Mouse (Mus musculus) CH12.LX (cell line): ENCODE data around the gene Rita1. TPM values are rescaled to one million over a fixed set of nuclear protein-coding genes. Genes with fewer than 3 reads are reported as not detected.

Experiments used
- DNase-seq: peaks from one replicate; pipeline ENCODE4 v3.0.0-alpha.2; 2013; ENCODE audit errors: extremely low read depth
- H3K27ac ChIP-seq: 2 replicates; pipeline ENCODE4 v1.5.1; 2012; ENCODE audit warnings: low read depth, mild to moderate bottlenecking, control low read depth, moderate library complexity; ENCODE audit not compliant: insufficient read depth
- H3K27me3 ChIP-seq: replicated peaks from 2 replicates; pipeline ENCODE3; 2012; ENCODE audit warnings: inconsistent platforms
- H3K36me3 ChIP-seq, 2 experiments: replicated peaks in 1 of 2; 2 replicates each; pipeline versions ENCODE3 to v1.6.1; 2012; ENCODE audit warnings: inconsistent platforms in 1 of 2, low read length in 1 of 2, mild to moderate bottlenecking in 1 of 2, mixed read lengths in 1 of 2, moderate library complexity in 1 of 2; ENCODE audit not compliant: control insufficient read depth in 1 of 2, insufficient read depth in 1 of 2
- H3K4me1 ChIP-seq, 2 experiments: 2 replicates each; pipeline ENCODE4 v1.6.1; 2012; ENCODE audit warnings: inconsistent platforms in 1 of 2, moderate library complexity in 1 of 2; ENCODE audit not compliant: insufficient read depth in 2 of 2, control insufficient read depth in 1 of 2
- H3K4me2 ChIP-seq: 2 replicates; pipeline ENCODE4 v1.6.1; 2012; ENCODE audit warnings: low read depth, mild to moderate bottlenecking, control low read depth; ENCODE audit not compliant: poor library complexity, insufficient read depth, severe bottlenecking
- H3K4me3 ChIP-seq, 3 experiments: fragments of 150-350 bp in 1 of 3; sonication (generic) in 1 of 3; replicated peaks in 1 of 3; 2 replicates each; pipeline versions ENCODE3 to v1.5.1; 2011 to 2012; ENCODE audit warnings: low read depth in 2 of 3, low read length in 2 of 3, mild to moderate bottlenecking in 2 of 3, moderate library complexity in 2 of 3, control low read depth in 1 of 3, improper control_type of control experiment in 1 of 3, inconsistent platforms in 1 of 3, mixed read lengths in 1 of 3; ENCODE audit not compliant: poor library complexity in 1 of 3
- H3K79me2 ChIP-seq: replicated peaks from 2 replicates; pipeline ENCODE4 v1.6.1; 2012; ENCODE audit warnings: mild to moderate bottlenecking, moderate library complexity; ENCODE audit not compliant: control insufficient read depth, poor library complexity, insufficient read depth, severe bottlenecking; ENCODE audit errors: extremely low read depth
- H3K9ac ChIP-seq: 2 replicates; pipeline ENCODE4 v1.6.1; 2012; ENCODE audit warnings: low read depth, mild to moderate bottlenecking, control low read depth, moderate library complexity; ENCODE audit not compliant: insufficient read depth
- H3K9me3 ChIP-seq: replicated peaks from 2 replicates; pipeline ENCODE3; 2012; ENCODE audit warnings: low read length, inconsistent platforms, mixed read lengths
- CHD2 ChIP-seq: IDR thresholded peaks from 2 replicates; pipeline ENCODE4 v1.6.1; 2011; ENCODE audit warnings: low read length, improper control_type of control experiment
- EP300 ChIP-seq: IDR thresholded peaks from 2 replicates; pipeline ENCODE4 v1.6.1; 2011; ENCODE audit warnings: low read length, improper control_type of control experiment
- IRF4 ChIP-seq: IDR thresholded peaks from 2 replicates; pipeline ENCODE4 v1.6.1; 2014; ENCODE audit warnings: low read depth, mild to moderate bottlenecking, inconsistent platforms, low read length, improper control_type of control experiment
- KAT2A ChIP-seq: IDR thresholded peaks from 2 replicates; pipeline ENCODE4 v1.6.1; 2012; ENCODE audit warnings: low read length, improper control_type of control experiment, inconsistent platforms; ENCODE audit not compliant: insufficient replicate concordance
- MEF2A ChIP-seq: IDR thresholded peaks from 2 replicates; pipeline ENCODE4 v1.6.1; 2014; ENCODE audit warnings: low read depth, mild to moderate bottlenecking, inconsistent platforms, low read length, improper control_type of control experiment, borderline replicate concordance
- RAD21 ChIP-seq: IDR thresholded peaks from 2 replicates; pipeline ENCODE4 v1.6.1; 2011; ENCODE audit warnings: low read depth, mild to moderate bottlenecking, low read length, improper control_type of control experiment, moderate library complexity
- RCOR1 ChIP-seq: conservative IDR thresholded peaks from 2 replicates; pipeline ENCODE4 v1.6.1; 2012; ENCODE audit warnings: low read depth, mild to moderate bottlenecking, inconsistent platforms, low read length, improper control_type of control experiment
- SMC3 ChIP-seq: IDR thresholded peaks from 2 replicates; pipeline ENCODE4 v1.6.1; 2011; ENCODE audit warnings: low read depth, low read length, improper control_type of control experiment
- ZNF384 ChIP-seq: IDR thresholded peaks from 2 replicates; pipeline ENCODE4 v1.6.1; 2012; ENCODE audit warnings: low read depth, low read length, improper control_type of control experiment, inconsistent platforms
- dilution Hi-C: fragments of 300-500 bp; cut with MboI; formaldehyde crosslinking; loops from 2 replicates; pipeline ENCODE4 v1.14.3; 2020; ENCODE audit warnings: low sequenced_read_pairs; ENCODE audit not compliant: extremely low pct_unique_long_range_greater_than_20kb, extremely low pct_ligation_motif_present
- in situ Hi-C: fragments of 300-500 bp; cut with MboI; formaldehyde crosslinking; loops from 3 replicates; pipeline ENCODE4 v1.14.3; 2019; ENCODE audit warnings: low sequenced_read_pairs, low pct_ligation_motif_present, low pct_unique_long_range_greater_than_20kb, mixed read lengths
- polyA plus RNA-seq: library from polyadenylated mRNA; unstranded; fragments of >175 nt; gene quantifications from 2 replicates; pipeline ENCODE4 v1.2.1, GENCODE M21; 2012; ENCODE audit warnings: low read depth; ENCODE audit not compliant: insufficient read length
- total RNA-seq, 2 experiments: library from RNA; depleted of rRNA; stranded (reverse); fragments of 300-350 nt in 1 of 2; fragments of >200 nt in 1 of 2; gene quantifications; 2 replicates each; pipeline ENCODE4 v1.2.3; 2012 to 2014

The Rita1 gene
- total and polyA plus RNA-seq, 3 experiments, result 6.3 to 10.2 (median 7.3) TPM

GRCm38 (mm10) chr5:120562956-120563913 lies 49.2 kb downstream of the Rita1 start:
- Histone ChIP-seq H3K79me2 (no peaks in the 10 kb centered on the region), H3K9ac (no peak overlapping the region), H3K27ac (no peak overlapping the region), H3K4me3 (no peak overlapping the region), H3K4me2 (no peak overlapping the region), H3K9me3 (no peaks in the 10 kb centered on the region), H3K27me3 (no peaks in the 10 kb centered on the region), H3K4me1 (peaks cover 0 to 20% of the 10 kb centered on the region in 2 experiments; a peak in 2 of 4 replicates), H3K36me3 (no peaks in the 10 kb centered on the region)
- dilution Hi-C loops, result no loop called here
- TF ChIP-seq KAT2A (no peak), ZNF384 (0 out of 2 replicates have a peak, but pooled peaks have one; percentile 8)
- DNase-seq, result no peak
- in situ Hi-C loops, result no loop called here

GRCm38 (mm10) chr5:120560616-120561311 lies 51.6 kb downstream of the Rita1 start:
- no peaks in the 10 kb centered on the region for H3K79me2 ChIP-seq
- DNase-seq, result no peak
- H3K9me3 ChIP-seq, result no peaks in the 10 kb centered on the region
- no peak overlapping the region for H3K9ac ChIP-seq
- dilution Hi-C loops (no loop called here), in situ Hi-C loops (no loop called here)
- no peak overlapping the region for H3K4me3 ChIP-seq
- peaks cover under 1 to 16% of the 10 kb centered on the region in 2 experiments for H3K36me3 ChIP-seq
- TF ChIP-seq RCOR1, result no peak
- no peaks in the 10 kb centered on the region for H3K27me3 ChIP-seq
- H3K4me1 ChIP-seq, result peaks cover 0 to 20% of the 10 kb centered on the region in 2 experiments; a peak in 2 of 4 replicates
- H3K4me2 ChIP-seq, result no peak overlapping the region
- no peak overlapping the region for H3K27ac ChIP-seq

- in situ Hi-C loops, result no loop called here
These were observed 52.2 kb downstream of the Rita1 start for GRCm38 (mm10) chr5:120560129-120560615.

More at GRCm38 (mm10) chr5:120560129-120560615, 52.2 kb downstream of the Rita1 start:
- dilution Hi-C loops, result no loop called here
- TF ChIP-seq MEF2A (no peak), RCOR1 (no peak), KAT2A (no peak), IRF4 (no peak), RAD21 (no peak), CHD2 (no peak), EP300 (no peak), SMC3 (no peak)
- Histone ChIP-seq H3K79me2 (no peaks in the 10 kb centered on the region), H3K27ac (no peak overlapping the region), H3K36me3 (peaks cover 3 to 21% of the 10 kb centered on the region in 2 experiments), H3K4me1 (peaks cover 0 to 20% of the 10 kb centered on the region in 2 experiments; a peak in 2 of 4 replicates), H3K4me2 (no peak overlapping the region), H3K4me3 (peak overlapping the region in 1 of 3 experiments; percentile 3), H3K9ac (no peak overlapping the region), H3K27me3 (no peaks in the 10 kb centered on the region), H3K9me3 (no peaks in the 10 kb centered on the region)
- no peak for DNase-seq
